Mouse (Mus musculus) macrophage (primary cell): ENCODE data around the gene Fignl1. TPM values are rescaled to one million over a fixed set of nuclear protein-coding genes. Genes with fewer than 3 reads are reported as not detected.

Source experiments
- H3K27ac ChIP-seq: fragments of 350-480 bp; formaldehyde crosslinking; 2 replicates; pipeline ENCODE4 v1.9.0; 2021
- H3K36me3 ChIP-seq: fragments of 350-480 bp; formaldehyde crosslinking; 2 replicates; pipeline ENCODE4 v1.9.0; 2021; ENCODE audit errors: inconsistent target
- H3K4me3 ChIP-seq: fragments of 350-480 bp; formaldehyde crosslinking; 2 replicates; pipeline ENCODE4 v1.9.0; 2021; ENCODE audit errors: inconsistent target
- H3K79me2 ChIP-seq: fragments of 350-480 bp; formaldehyde crosslinking; 2 replicates; pipeline ENCODE4 v1.9.0; 2021; ENCODE audit errors: inconsistent target
- WGBS: methylation state at CpG from one replicate; pipeline ENCODE4 v1.1.7; 2026; ENCODE audit warnings: inconsistent platforms; ENCODE audit not compliant: missing documents; 5-methylcytosine and 5-hydroxymethylcytosine counted together
- polyA plus RNA-seq: library from polyadenylated mRNA; stranded (reverse); fragments of 250-400 nt; gene quantifications from 3 replicates; pipeline ENCODE4 v1.2.4, GENCODE M21; 2018; ENCODE audit warnings: inconsistent platforms

The Fignl1 gene
- polyA plus RNA-seq, 1 experiment from 2014 or later, result 4.0 TPM

GRCm38 (mm10) chr11:11808035-11808819 lies 535 bp downstream of the Fignl1 start:
- Histone ChIP-seq H3K79me2 (peaks cover 54% of the 10 kb centered on the region), H3K4me3 (peak overlapping the region; percentile 55), H3K36me3 (no peaks in the 10 kb centered on the region), H3K27ac (peak overlapping the region; percentile 43)
- 6% methylated on average over 25 of the region's 25 CpGs for WGBS

DNA sequence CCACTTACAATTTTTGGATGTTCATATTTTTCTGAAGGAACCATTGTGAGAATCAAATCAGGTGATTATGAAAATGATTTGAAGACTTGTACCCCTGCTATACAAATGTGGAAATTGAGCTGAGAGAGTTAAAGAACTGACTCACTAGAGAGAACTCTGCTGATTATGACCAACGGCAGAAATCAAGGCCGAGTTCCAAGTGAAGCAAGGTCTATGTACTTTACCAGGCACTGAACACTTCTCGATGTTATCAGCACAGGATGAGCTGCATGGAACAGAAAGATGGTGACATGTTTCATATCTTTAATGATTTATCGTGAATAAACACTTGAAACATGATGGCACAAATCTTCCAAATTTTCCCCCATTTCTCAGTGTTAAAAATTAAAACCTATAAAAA lies 2.8 kb downstream of the Fignl1 start:
- H3K4me3 ChIP-seq, result no peak overlapping the region
- 87% methylated on average over 4 of the region's 4 CpGs for WGBS
- no peak overlapping the region for H3K27ac ChIP-seq
- H3K36me3 ChIP-seq, result 0 out of 2 replicates have a peak, but pooled peaks cover 4% of the 10 kb centered on the region
- H3K79me2 ChIP-seq, result peaks cover 54% of the 10 kb centered on the region

GRCm38 (mm10) chr11:11804421-11804820 lies 4.3 kb downstream of the Fignl1 start:
- H3K36me3 ChIP-seq, result 0 out of 2 replicates have a peak, but pooled peaks cover 4% of the 10 kb centered on the region
- 89% methylated on average over 5 of the region's 5 CpGs for WGBS

DNA sequence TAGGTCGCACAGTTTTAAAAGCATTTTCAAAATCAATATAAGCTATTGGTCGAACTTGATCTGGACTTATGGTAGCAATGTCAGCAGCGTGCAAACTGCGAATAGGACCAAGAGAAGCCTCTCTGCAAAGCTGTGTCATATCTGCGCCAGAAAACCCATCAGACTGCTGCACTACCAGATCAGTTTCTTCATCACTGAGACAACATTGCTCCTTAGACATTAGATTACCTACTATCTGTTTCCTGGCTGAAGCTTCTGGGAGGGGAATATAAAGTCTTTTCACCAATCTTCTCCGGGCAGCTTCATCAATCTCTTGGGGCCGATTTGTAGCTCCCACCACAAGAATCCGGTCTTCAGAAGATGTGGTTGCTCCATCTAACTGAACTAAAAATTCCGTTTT lies 7.7 kb downstream of the Fignl1 start:
- Histone ChIP-seq H3K36me3 (0 out of 2 replicates have a peak, but pooled peaks cover 4% of the 10 kb centered on the region), H3K79me2 (peaks cover 38% of the 10 kb centered on the region), H3K4me3 (no peak overlapping the region), H3K27ac (no peak overlapping the region)
- 93% methylated on average over 9 of the region's 9 CpGs for WGBS

More at GRCm38 (mm10) chr11:11804421-11804820, 4.3 kb downstream of the Fignl1 start:
- Histone ChIP-seq H3K27ac (no peak overlapping the region), H3K4me3 (no peak overlapping the region), H3K79me2 (peaks cover 63% of the 10 kb centered on the region)

DNA sequence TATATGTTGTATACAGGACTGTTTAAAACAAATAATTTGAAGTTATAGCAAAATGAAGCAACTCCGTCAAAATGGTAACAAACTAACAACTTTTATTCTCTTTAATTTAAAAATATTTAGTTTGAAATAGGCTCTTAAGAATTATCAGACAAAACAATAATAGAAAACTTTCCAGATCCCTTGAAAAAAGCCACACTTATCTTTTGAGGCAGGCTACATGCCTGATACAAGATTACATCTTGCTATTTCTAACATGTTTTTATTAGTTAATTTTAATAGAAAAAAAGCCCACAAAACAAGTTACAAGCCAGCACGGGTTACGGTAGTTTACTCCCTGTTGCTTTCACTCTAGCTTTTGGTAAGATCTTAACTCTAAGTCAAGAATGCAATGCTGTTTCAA lies 8.5 kb downstream of the Fignl1 start:
- Histone ChIP-seq H3K27ac (no peak overlapping the region), H3K36me3 (0 out of 2 replicates have a peak, but pooled peaks cover 4% of the 10 kb centered on the region), H3K4me3 (no peak overlapping the region), H3K79me2 (peaks cover 30% of the 10 kb centered on the region)
- 100% methylated on average over 3 of the region's 3 CpGs for WGBS

DNA sequence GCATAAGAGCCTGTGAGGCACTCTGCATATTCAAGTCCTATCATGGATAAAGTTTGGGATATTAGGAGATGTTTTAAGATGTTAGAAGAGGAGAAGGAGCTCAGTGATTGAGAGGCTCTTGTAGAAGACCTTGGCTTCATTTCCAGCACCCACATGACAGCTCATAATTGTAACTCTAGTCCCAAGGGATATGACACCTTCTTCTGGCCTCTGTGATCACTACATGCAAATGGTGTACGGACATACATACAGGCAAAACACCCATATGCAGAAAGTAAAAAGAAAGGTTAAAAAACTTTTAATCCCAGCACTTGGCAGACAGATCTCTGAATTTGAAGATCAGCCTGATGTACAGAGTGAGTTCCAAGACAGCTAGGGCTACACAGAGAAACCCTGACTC lies 10.1 kb downstream of the Fignl1 start:
- Histone ChIP-seq H3K79me2 (0 out of 2 replicates have a peak, but pooled peaks cover 14% of the 10 kb centered on the region), H3K4me3 (no peak overlapping the region), H3K27ac (no peak overlapping the region), H3K36me3 (0 out of 2 replicates have a peak, but pooled peaks cover 4% of the 10 kb centered on the region)
- 100% methylated on average over 1 of the region's 1 CpGs for WGBS

GRCm38 (mm10) chr11:11794626-11795025 lies 14.1 kb downstream of the Fignl1 start:
- WGBS, result 89% methylated on average over 1 of the region's 1 CpGs
- no peak overlapping the region for H3K4me3 ChIP-seq
- H3K79me2 ChIP-seq, result no peaks in the 10 kb centered on the region
- H3K36me3 ChIP-seq, result no peaks in the 10 kb centered on the region
- no peak overlapping the region for H3K27ac ChIP-seq

- no peaks in the 10 kb centered on the region for H3K79me2 ChIP-seq
- 0% methylated on average over 8 of the region's 8 CpGs for WGBS
- no peaks in the 10 kb centered on the region for H3K36me3 ChIP-seq
- no peak overlapping the region for H3K27ac ChIP-seq
- H3K4me3 ChIP-seq, result no peak overlapping the region
Measured at GRCm38 (mm10) chr11:11788521-11788974, 20.2 kb downstream of the Fignl1 start.

DNA sequence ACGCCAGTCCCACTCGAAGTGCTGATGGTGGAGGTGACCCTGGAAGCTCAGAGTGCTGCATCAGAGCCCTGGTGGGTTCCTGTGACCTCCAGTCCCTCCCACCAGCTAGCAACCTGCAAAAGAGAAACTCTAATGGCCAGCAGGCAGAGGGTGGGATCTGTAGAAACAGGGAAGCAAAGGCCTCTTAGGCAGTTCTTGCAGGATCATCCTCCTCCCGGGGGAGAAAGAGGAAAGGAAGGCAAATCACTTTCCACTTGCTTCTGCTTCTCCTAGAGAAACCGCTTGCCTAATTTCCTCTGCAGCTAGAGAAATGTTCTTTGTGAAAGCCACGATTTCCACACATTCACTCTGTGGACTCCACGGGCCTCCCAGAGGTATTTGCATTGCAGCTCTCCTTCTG lies 23.3 kb downstream of the Fignl1 start:
- Histone ChIP-seq H3K27ac (peak overlapping the region; percentile 78), H3K36me3 (no peaks in the 10 kb centered on the region), H3K79me2 (no peaks in the 10 kb centered on the region), H3K4me3 (no peak overlapping the region)
- 15% methylated on average over 6 of the region's 6 CpGs for WGBS

- no peak overlapping the region for H3K4me3 ChIP-seq
- 52% methylated on average over 8 of the region's 8 CpGs for WGBS
- no peaks in the 10 kb centered on the region for H3K79me2 ChIP-seq
- no peaks in the 10 kb centered on the region for H3K36me3 ChIP-seq
- no peak overlapping the region for H3K27ac ChIP-seq
Measured at GRCm38 (mm10) chr11:11781728-11782127, 27.0 kb downstream of the Fignl1 start.

- H3K36me3 ChIP-seq, result no peaks in the 10 kb centered on the region
- no peak overlapping the region for H3K27ac ChIP-seq
- 100% methylated on average over 6 of the region's 6 CpGs for WGBS
- H3K4me3 ChIP-seq, result no peak overlapping the region
- no peaks in the 10 kb centered on the region for H3K79me2 ChIP-seq
Measured at GRCm38 (mm10) chr11:11778345-11778744, 30.4 kb downstream of the Fignl1 start.

DNA sequence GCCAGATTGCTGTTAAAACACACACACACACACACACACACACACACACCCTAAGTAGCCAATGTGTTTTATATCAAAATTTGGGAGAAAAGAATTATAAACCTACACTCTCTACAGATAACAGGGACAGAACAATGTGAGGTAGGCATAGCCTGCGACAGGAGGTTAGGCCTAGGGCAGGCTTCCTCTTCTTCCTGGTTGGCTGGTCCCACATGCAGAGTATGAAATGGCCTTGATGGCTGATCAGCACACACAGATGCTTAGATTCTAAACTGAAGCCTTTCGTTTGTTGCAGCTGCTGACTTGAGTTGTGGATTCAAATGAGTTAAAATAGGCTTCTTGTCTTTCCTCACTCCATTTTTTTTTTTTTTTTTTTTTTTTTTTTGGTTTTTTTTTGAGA lies 31.0 kb downstream of the Fignl1 start:
- Histone ChIP-seq H3K4me3 (no peak overlapping the region), H3K36me3 (no peaks in the 10 kb centered on the region), H3K27ac (no peak overlapping the region), H3K79me2 (no peaks in the 10 kb centered on the region)
- 95% methylated on average over 2 of the region's 2 CpGs for whole genome bisulfite sequencing

GRCm38 (mm10) chr11:11777246-11777645 lies 31.5 kb downstream of the Fignl1 start:
- no peak overlapping the region for H3K4me3 ChIP-seq
- 24% methylated on average over 3 of the region's 3 CpGs for WGBS
- no peak overlapping the region for H3K27ac ChIP-seq

DNA sequence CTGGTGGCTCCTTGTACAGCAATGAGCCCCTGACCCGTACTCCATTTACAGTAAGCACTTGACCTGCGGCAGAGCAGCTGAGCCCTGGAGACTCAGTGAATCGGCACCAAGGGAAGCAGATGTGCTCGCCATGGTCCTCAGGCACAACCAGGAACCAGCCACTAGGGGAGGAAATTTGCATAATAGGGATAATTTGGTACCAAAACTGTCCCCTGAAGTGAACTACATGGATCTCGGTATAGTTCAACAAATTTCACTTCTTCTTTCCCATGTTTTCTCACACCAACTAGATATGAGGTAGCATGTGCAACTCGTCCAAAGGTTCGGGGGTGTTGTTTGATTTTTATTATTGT lies 32.0 kb downstream of the Fignl1 start:
- WGBS, result 49% methylated on average over 7 of the region's 7 CpGs
- Histone ChIP-seq H3K36me3 (peaks cover 4% of the 10 kb centered on the region; the same call in 1 of the 2 replicates), H3K27ac (no peak overlapping the region), H3K4me3 (no peak overlapping the region), H3K79me2 (no peaks in the 10 kb centered on the region)

More at GRCm38 (mm10) chr11:11777246-11777645, 31.5 kb downstream of the Fignl1 start:
- Histone ChIP-seq H3K79me2 (no peaks in the 10 kb centered on the region), H3K36me3 (no peaks in the 10 kb centered on the region; the same call in 1 of the 2 replicates)

DNA sequence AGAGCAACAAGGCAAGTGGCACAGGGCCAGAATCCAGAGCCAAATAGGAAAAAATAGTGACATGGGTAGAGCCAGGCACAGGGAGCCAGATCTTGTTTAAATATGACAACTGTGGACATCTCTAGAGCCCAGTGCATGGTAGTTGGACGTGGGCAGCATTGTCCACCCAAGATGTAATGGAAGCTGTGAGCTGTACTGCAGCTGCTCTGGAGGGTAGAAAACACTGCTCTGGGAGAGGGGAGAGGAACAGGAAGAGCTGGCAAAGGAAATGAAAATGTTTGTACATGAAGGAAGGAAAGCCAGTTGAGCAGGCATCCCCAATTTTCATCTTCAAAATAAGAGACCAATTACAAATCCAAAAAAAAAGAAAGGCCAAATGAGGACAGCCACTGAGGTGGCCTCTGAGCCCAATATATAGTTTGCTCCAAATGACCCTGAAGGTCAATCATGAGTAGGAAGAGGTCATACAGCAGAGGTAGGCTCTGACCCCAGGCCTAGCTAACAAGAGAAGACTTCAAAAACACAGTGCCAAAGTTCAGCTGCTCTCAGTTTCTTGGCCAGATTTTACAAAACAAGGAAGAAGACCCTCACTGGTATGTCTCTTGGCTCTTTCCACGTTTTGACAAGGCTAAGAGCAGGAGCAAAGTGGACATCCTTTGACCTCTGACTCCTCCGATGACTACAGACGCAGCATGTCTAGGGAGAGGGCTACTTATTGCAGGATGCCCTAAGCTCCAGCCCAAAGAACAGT lies 32.5 kb downstream of the Fignl1 start:
- H3K4me3 ChIP-seq, result no peak overlapping the region
- no peaks in the 10 kb centered on the region for H3K79me2 ChIP-seq
- no peak overlapping the region for H3K27ac ChIP-seq
- 86% methylated on average over 4 of the region's 4 CpGs for WGBS
- H3K36me3 ChIP-seq, result peaks cover 5% of the 10 kb centered on the region; the same call in 1 of the 2 replicates
